Mouse (Mus musculus) layer of hippocampus, postnatal 10 days (tissue): ENCODE measurements around the gene Hdac11. TPM values are rescaled to one million over a fixed set of nuclear protein-coding genes. Genes with fewer than 3 reads are reported as not detected.
A peak's percentile ranks its signal among the peaks of the same experiment; 100 is the strongest.
"Not testable (repeated sequence)": the region's sequence is repeated elsewhere in the genome, so short reads cannot be mapped to it uniquely, and the experiment has no call there.

ENCODE experiments used
- DNase-seq, 2 experiments: peaks; one replicate each; pipeline ENCODE4 v3.0.0; 2021; ENCODE audit warnings: low spot score in 2 of 2
- long read RNA-seq: library from polyadenylated mRNA; stranded (forward); transcript quantifications from one replicate; pipeline ENCODE4 v2.0.0, GENCODE M21; 2023
- total RNA-seq, 2 experiments: library from RNA; stranded (reverse); gene quantifications; 2 replicates each; pipeline ENCODE4 v1.2.3; 2021

The Hdac11 gene
- total RNA-seq = 100 to 1,000 TPM in 1 of 2 experiments, 10 to 100 TPM in 1; 96.2 to 103 TPM
- long read RNA-seq, transcript Hdac11-201 (10 exons, 2,653 nt) = major isoform, 37 of 61 reads
- long read RNA-seq, partial matches to known transcripts = 16 of 61 reads
- long read RNA-seq, other reads (novel, unspliced or antisense) = 6 of 61 reads

DNA sequence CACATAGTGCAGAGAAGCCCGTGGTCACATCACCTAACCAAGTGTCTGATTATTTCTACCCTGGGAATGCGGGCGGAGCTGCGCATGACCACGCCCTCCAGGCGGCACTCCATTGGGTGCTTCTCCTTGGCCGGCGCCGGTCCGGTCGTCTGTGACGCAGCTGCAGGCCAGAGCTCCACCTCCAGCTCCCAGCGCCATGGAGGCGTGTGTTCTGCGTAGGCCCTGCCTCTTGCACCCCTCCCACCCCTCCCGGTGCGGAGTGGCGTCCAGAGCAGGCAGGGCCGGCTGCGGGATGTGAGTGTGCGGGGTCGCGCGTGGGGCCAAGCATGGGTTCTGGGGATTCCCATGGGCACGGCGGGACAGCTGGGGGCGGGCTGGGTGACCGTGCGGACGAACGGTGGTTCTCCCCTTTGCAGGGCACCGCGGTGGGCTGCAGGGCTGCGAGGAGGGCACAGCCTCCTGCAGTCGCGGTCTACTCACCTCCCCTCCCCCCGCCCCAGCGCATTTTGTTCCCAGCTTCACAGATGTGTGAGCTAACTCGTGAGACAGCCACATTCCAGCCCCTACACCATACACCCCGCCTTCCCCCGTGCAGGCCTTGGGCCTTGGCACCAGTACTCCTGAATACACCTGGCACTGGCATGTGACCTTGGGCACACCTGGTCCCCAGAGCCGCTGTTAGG, at the start of gene Hdac11:
Gene Hdac11 (plus strand): TSS at position 112 of the 683 bp plus-strand sequence.
- peak; percentile 82 to 89 for DNase-seq

DNA sequence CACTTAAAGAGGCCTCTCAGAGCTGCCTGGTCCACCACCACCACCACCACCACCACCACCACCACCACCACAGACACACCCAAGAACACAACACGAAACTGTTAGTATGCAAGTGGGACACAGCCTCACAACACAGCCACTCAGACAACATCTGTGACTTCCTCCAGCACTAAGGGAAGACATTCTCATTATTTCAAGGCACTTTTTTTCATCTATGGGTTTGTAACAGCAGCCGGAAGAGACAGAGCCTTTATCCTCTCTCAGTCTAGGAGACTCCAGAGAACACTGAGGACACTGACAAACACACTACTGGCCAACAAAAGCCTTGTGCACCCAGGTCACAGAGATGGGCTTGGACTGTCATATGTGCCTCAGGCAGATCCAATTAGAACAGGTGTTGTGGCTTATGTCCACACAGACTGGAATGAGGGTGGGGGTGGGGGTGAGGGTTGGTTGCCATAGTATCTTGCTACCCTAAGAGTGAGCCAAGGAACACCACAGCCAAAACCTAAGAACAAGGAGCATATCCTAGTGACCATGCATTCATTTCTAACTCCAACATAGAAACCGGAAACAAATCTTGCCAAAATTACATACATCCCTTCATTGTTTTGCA, 48.1 kb upstream of the Hdac11 start:
- DNase-seq = no peak

DNA sequence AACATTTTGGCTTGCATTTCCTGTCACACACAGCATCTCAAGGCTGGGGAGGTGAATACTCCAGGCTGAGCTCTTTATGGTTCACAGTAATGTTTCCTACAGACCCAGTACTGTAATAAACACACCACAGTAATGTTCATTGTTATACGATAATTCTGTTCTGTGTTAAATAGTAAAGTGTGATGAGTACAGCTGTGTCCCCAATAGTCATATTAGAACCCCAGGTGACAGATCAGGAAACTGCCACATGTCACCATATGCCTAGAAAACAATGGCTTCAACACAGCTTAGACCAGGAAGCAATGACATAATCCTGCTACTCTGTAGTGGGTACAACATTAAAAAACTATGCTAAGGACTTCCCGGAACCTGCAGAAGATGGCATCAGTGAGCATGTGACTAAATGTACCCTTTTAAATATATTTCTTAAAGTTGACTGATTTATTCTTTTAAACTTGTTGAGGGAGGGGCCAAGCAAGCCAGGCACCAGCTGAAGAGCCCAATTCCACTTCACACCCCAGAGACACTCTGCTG, 47.5 kb upstream of the Hdac11 start:
- DNase-seq = no peak

DNA sequence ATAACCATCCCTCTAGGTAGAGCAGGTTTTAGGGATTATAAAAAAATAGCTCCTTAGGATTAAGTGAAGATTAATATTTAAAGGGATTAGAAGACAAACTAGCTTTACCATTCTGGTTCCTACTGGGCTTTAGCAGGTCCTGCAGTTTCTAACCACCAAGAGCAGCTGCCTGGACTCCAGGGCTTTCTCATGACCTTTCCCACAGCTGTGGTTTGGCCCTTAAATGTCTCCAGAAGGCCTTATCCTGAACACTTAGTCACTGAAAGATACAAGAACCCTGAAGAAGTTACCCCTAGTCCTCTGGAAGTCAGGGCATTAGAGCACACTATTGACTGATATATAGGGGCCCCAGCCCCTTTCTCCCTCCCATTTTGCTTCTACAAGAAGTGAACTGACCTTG, 47.0 kb upstream of the Hdac11 start:
- DNase-seq = no peak

DNA sequence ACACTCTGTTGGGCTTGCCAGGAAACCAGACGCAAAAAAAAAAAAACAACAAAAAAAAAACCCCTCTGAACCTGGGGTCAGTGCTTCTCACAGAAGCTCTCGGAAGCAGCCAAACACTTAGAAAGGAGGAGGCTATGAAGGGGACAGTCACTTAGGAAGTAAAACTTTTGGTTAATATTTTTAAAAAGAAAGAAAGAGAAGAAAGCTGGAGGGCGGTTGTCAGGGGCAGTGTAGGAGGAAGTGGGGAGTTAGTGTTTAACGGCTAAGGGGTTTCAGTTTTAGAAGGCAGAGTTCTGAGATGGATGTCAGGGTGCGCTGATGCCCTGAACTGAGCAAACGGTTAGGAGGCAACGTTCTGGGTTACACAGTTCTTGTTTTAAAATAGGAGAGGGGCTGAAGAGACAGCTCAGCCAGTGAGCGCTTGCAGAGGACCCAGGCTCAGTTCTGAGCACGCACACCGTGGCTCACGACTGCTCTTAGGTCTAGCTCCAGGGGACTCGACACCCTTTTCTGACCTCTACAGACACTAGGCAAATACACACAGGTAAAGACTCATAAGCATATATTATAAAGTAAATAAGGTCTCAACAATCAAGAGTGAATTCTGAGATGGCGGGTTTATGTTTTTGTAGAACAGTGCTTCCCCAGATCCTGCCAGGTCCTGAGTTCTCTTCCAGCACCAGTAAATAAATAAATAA, 46.0 kb upstream of the Hdac11 start:
- no peak for DNase-seq

DNA sequence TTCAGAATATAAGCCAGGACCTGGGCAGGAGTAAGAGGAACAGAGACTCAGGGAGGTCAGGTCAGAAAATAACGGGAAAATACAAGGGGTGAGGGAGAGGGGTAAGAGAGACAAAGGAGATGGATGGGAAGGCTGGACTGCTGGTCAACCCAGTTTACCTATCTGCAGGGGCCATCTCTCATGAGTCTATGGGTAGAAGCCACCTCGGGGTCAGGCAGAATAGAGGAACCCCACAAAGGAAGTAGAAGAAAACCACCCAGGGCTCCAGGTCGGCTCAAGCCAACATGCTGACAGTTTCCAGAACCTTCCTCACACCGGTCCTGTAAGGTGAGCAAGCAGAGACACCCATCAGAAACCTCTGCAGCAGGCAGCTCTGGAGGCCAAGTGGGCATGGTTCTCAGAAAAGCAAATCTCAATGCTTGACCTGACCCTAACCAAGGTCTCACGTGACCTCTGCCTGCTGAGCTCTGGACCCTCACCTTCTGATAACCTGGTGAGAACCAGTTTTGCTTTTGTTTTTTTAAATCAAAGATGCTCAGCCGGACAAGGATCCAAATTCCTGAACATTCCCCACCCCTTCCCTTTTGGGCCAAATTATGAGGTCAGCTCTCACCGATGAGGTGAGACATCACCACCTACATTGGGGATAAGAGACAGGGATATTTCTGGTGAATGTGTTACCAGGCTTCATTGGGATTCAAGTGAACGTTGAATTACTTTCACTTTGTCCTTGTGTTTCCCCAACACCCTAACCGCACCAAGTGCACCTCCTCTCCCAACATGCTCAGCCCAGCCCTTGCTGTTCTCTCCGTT, 45.1 kb upstream of the Hdac11 start:
- DNase-seq = no peak

DNA sequence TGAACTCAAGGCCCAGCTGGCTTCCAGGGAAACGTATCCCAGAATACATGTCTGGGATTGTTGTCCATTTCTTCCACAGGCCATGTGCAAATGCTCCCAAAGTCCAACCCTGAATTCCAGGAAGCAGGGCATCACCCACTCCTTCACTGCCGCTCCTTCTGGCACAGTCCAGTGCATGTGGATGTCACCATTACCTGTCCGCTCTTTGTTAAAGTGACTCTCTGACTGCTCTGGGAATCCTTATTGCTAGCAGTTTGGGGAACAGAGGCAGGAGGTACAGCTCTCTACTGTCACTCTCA, 44.6 kb upstream of the Hdac11 start:
- no peak for DNase-seq

DNA sequence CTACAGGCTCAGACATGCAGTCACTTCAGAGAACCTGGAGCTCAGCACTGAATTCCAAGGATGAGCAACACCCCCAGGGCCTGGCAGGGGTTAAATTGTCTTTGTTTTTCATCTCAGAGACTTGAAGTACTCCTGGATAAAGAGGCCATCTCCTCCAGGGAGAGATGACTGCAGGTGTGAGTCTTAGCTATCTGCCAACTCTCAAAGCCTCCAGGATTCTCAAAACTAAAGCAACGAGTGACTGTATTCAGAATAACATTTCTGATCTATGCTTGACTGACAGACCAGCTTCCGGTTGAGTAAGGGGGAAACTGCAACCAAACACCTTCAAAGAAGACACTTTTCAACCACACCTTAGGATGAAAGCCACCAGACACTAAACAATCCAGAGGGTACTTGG, 41.7 kb upstream of the Hdac11 start:
- DNase-seq = no peak

DNA sequence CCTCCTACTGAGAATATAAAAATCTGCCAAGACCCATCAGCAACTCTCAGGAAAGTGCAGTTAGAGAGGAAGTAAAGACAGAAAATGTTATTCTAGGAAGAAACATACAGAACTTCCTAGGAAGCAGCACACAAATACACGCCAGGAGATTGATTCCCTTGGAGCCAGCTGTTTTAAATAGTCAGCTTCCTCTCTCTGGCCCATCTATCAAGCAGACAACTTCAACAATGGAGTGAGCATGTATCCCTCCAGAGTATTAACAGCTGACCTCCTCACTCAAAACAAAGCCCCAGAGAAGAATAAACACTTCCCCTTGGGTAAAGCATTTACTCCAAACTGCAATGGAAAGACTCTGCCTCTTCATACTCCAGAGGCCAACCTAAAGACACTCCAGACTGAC, 41.3 kb upstream of the Hdac11 start:
- DNase-seq = no peak

DNA sequence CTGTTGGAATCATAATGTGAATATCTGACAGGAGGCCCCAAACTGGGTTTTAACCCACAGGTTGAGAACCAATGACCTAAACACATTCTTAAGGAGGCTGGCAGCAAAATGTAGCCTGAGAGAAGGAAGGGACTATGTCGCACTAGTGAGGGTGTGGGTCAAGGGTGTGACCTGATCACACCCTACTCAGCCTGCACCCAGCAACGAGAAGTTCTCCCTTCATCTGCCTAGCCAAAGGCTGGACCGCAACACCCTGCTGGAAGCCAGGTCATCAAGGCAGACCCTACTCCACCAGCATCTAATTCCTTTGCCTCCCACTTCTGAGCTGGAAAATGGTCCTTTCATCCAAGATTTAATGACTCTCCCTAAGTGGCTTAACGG, 40.6 kb upstream of the Hdac11 start:
- no peak for DNase-seq

DNA sequence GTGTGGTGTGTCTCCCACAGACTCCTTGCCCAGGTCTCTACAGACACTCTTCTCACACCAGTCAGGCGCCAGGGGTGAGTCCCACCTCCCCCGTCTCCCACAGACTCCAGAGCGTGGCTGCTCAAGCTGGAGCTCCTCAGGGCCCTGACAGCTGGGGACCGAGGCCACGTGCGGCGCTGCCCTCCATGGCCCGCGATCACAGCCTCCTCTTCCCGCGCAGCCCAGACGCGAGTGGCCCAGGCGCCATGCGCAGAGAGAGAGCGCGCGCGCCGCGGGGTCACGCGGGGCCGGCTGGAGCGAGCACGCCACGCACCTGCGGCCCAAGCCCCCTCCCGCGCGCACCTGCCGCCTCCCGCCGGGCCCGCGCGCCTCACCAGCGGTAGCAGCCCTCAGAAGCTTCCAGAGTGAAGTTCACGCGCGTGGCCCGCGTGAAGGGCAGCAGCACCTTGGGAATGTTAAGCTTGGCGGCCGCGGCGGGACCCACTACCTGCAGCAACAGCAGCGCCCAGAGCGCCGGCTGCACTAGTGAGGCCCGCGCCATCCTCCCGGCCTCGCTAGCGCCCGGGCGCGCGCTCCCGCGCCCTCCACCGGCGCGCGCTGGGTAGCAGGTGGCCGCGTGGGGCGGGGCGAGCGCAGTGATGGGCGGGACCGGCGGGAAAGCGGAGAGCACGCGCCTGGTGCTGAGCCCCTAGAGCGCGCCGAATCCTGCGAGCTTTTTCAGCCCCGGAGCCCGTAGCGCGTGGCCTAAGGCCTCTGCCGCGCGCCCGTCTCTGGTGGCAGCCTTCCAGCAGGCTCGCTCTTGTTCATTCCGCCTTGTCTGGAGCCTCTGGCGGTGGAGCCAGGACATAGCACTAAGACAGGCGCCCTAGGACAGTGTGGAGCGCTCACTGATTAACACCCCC, 40.0 kb upstream of the Hdac11 start, which contains the start of gene Nup210:
Gene Nup210 (minus strand): TSS at position 586 of the 902 bp plus-strand sequence.
- peak; percentile 98 for DNase-seq

DNA sequence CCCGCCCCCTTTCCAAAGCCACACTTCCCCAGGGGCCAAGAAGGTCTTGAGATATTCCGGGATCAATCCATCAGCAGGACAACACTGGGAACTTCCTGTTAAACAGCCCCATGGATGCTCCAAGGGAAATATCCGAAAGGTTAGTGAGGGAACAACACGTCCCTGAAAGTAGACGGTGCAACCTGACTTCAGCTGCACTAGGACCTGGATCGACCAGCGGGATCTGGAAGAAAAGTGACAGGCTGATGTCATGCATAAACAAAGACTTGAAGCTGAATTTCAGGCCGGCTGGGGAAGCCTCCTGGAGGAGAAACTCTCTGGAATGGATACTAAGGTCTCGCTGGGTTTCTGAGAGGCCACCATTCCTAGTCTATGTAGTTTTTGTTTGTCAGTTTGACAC, 39.3 kb upstream of the Hdac11 start:
- DNase-seq = peak in 1 of 2 experiments; percentile 42

DNA sequence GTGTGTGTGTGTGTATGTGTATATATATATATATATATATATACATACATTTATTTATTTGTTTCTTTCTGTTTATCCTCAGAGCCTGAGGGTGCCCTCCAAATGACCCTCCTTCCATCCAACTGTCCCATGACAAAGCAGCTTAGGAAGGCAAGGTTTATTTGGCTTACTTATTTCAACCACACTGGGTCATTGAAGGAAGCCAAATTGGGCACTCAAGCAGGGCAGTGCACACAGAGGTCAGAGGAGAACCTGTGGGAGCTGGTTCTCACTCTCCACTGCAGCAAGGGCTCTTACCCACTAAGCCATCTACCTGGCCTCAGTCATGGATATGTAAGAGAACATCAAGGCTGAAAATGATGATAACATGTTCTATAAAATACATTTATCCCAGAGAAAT, 37.9 kb upstream of the Hdac11 start:
- no peak for DNase-seq

DNA sequence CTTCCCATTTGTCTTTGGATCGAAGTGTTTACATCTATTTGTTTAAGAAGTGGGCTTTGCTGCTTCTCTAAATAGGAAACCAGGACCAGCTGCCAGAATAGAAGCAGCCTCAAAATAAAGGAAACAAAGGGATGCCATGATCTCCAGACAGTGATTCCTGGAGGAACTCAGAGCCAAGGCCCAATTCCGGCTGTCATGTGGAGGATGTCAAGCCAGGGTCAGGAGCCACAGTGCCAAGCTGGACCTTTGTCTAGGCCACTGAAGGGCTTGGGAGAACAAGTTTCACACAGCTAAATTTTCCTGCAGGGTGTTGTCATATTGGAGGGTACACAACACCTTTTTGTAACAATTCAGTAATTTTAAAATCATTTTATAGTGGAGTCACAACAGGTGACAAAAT, 36.3 kb upstream of the Hdac11 start:
- no peak for DNase-seq

DNA sequence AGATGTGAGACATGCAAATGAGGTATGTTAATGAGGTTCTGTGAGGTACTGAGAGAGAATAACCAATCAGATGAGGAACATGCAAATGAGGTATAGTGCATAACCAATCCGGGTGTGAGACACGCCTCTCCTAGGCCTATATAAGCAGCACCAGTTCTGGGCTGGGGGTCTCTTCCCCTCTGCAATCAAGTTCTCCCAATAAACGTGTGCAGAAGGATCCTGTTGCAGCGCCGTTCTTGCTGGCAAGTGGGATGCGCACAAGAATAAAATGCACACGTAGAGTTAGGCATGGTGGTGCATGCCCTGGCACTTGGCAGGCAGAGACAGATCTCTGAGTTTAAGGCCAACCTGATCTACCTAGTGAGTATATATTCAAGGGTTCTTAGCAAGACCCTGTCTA, 35.4 kb upstream of the Hdac11 start:
- not testable (repeated sequence) for DNase-seq

DNA sequence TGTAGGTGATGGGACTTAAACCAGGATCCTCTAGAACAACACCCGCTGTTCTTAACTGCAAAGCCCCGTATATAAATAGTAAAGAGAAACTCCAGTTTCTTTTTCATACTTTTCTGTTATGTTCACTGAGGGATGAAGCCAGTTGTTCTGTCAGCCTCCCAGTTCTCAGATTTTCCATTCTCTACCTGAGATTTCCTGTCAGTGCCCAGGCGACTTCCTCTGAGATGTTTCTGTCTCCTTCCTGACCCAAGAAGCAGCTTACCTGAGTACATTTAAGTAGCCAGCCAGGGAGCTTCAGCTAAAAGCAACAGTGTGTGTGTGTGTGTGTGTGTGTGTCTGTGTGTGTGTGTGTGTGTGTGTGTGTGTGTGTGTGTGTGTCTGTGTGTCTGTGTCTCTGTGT, 33.0 kb upstream of the Hdac11 start:
- no peak for DNase-seq

DNA sequence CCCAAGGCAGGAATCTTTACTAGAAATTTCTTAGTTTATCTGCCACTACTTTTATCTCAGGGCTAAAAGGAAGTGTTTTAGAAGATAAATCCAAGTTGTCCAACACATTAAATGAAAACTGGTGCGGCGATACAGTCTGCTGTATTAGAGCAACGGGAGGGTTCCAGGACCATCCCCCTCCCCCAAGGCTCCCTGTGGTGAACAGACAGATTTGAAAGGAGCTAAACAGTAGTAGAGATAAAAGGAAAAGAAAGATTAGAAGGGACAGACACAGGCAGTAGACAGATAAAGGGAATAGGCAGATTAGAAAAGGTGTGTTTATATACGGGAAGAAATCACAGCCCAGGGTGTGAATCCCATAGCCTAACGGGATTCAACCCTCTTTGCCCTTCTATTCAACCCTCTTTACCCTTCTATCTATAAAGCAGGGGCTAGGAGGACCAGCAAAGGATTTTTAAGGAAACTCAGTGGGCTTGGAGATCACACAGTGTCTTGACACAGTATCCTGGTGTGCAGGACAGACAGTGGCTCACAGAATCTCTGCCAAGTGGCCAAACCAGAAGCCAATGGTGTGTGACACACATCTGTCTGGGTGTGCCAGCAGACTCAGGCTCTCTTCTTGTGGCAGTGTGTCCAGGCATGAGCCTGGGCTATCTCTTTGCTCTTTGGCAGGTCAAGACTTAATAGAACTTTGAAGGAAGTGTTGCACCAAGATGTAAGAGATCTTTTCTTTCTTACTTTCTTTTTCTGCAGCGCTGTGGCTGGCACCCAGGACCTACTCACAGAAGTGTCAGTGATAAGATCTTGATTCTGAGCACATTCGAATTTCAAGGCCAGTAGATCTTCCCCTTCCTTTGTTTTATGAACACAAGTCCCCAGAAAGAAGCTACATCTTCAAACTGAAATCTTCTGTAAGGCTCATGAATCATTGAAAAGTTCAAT, 31.9 kb upstream of the Hdac11 start:
- DNase-seq = no peak

DNA sequence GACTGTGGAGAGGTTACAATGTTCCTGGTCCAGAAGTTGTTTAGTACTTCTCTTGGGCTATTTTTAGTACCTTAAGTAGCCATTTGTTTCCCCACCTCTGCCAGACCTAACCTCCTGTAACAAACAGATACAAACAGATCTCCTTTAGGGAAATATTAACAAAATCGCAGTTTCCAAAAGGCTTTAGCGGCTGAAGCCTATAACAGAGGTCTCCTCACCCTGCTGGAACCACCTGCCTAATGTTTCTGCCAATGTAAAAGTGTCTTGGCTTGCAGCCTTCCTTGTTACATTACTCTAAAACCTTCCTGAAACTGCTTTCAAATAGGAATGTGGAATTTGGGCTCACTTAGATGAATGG, 31.3 kb upstream of the Hdac11 start:
- DNase-seq = no peak

DNA sequence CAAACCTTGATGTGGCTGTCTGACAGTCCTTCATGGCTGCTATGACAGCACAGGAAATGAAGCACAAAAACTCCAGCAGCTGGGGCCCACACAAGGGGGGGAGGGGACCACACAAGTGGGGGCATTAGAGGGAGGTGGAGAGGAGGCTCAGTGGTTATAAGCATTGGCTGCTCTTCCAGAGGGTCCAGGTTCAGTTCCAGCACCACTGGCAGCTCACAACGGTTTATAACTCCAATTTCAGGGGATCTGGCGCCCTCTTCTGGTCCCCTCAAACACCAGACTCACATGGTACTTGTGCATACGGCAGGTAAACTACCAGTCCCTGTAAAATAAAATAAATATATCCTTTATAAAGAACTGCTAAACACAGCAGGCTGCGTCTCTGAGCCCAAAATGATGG, 27.5 kb upstream of the Hdac11 start:
- no peak for DNase-seq
